Mouse (Mus musculus) MEL-GATA-1-ER (cell line): ENCODE results near the gene Iqcf6.
A peak's percentile ranks its signal among the peaks of the same experiment; 100 is the strongest.

Experiments
- DNase-seq: peaks from one replicate; pipeline ENCODE4 v3.0.0-alpha.2; 2012; ENCODE audit warnings: low read depth; ENCODE audit errors: extremely low read depth

Gene Iqcf6

DNA sequence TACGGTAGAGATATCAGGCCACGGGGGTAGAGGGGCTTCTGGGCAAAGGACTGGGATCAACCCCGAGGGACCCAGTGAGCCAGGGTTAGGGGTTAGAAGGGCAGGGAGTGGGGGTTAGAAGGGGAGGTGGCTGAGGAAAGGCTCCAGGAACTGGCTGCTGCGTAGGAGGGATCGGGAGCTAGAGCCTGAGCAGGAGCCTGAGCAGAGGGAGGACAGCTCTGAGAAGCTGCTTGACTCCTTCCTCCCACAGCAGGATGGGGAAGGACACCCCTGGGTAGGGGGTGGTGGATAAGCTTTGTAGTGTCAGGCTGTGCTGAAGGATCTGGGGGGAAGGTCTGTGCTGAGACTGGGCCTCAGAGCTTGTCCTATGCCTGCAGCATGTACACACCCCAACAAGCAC is 30.4 kb downstream of the Iqcf6 start:
- DNase-seq = no peak

DNA sequence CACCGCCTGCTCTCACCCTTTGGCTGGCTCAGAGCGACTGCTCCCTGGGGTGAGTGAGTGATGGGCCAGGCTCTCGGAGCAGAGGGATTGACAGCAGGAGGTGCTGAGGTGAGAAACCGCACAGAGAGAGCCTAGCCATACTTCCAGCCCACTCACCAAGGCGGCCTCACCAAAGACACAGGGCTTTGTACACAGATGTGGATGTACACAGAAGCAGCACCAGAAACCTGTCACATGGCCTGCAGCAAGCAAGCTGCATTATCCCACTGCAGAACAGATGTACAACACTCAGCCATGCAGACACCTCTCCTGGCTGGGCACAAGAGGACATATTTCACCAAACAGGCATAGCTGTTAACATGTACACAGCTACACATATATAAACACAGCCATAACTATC is 31.2 kb downstream of the Iqcf6 start:
- DNase-seq = no peak

DNA sequence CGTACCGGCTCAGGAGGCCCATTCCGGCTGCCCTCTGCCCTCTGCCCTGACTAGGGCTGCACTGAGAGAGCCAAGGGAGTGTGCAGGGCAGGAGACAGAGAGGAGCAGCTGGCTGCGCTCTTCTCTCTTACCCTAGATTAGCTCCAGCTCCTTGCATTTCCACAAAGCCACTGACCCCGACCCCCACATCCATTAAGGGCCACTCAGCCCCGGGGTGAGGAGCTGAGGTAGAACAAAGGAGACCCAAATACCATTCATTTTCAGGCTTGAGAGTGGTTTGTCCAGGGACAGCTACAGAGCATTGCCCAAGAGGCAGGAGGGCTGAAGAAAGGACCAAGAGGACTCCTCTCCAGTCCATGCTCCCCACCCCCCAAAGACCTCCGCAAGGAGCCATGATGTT is 33.1 kb downstream of the Iqcf6 start:
- DNase-seq = no peak

DNA sequence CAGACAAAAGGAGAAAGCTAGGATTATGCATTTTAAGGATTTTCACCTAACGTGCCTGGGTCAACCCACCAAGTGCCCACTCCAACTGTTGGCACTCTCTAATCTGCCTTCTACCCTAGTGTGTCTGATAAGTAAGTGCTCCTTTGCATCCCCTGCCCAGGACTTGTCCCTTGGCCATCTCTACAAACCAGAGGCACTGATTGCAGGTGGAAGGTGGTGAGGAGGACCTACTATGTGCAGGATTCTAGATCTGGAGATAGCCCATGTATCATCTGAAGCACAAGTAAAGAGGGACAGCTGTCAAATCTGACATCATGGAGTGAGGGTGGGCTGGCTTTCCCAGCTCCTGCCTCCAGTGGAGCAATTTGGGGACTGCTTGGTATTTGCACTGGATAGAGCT is 33.6 kb downstream of the Iqcf6 start:
- DNase-seq = no peak

DNA sequence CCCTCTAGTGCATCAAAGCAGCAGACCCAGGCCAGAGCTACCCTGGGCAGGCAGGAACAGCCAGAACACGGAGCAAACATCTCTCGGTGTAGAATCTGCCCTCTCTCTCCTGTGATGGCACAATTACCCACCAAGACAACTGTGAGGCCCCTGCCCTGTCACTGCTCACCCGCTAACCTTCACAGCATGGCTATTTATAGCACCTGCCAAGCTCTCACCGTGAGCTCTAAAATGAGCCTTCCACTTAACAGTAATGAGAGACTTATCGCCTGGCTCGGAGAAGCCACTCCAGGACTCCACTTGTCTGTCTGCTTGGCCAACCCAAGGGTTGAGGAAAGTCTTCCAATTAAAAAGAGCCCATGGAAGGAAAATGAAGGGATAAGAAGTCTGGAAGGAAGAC is 36.8 kb downstream of the Iqcf6 start:
- no peak for DNase-seq

DNA sequence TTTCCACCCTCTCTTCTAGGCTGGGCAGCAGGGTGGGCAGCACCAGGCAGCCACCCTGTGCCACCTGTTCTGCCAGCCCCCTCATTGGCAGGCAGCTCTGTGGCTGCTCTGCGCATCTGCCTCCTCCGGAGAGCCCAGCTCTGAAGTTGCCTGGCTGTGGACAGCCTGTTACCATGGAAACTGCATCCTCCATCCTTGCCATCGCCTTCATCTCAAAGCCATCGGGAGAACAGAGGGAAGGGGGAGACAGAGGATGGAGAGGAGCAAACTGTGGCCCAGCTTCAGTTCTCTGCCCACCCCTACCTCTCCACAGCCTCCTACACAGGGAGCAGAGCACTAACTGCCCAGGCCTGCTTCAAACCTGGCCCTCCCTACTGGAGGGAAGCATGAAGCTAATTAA is 38.1 kb downstream of the Iqcf6 start:
- no peak for DNase-seq

DNA sequence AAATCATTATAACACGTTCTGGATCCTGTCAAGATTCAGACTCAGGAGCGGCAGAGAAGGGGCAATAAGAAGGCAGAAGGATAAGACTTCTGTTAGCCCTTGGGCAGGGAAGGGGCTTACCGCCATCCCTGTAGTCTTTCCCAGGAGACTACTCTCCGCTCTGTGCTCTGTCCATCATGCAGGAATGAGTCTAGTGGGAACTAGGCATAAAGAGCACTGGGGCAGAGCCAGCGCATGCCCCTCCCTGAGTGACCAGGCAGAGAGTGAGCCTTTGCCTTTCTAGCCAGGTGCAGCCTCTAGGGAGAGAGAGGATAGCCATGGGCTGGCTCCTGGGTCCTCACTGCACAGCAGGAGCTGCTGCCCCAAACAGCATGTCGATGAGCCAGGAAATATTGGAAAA is 38.5 kb downstream of the Iqcf6 start:
- no peak for DNase-seq

DNA sequence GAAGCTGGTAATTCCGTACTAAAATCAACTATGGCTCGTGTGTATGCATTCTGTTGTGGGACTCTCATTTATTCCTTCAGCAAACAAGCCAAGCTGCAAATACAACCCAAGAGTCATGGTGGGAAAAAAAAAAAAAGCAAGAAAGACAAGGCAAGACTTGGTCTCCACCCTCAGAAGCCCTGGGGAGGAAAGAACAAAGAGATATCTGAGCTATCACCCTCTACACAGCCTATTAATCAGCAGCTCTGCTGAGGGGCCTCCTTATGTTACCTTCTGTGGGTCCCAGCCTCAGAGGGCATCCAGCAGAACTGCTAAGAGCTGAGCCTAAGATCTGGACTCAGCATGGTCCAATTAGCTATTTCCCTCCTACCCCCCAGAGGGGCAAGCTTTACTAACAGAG is 47.5 kb downstream of the Iqcf6 start:
- no peak for DNase-seq

DNA sequence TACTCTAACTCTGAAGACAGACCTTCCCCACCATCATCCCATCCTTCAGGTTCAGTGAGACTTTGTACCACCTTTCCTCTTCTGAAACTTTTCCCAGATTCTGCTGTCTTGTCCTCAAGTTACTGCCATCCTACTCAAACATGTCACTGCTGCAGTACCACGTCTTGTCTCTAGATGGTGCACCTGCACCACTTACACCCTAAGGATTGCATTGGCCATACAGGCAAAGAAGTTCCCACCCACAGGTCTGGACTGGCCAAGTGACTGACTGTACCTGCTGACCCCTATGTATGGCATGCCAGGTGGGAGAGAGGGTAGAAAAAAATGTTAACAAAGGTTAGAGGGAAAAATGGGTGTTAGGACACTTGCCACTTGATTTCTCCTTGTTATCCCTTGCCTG is 49.1 kb downstream of the Iqcf6 start:
- DNase-seq = peak; percentile 37

DNA sequence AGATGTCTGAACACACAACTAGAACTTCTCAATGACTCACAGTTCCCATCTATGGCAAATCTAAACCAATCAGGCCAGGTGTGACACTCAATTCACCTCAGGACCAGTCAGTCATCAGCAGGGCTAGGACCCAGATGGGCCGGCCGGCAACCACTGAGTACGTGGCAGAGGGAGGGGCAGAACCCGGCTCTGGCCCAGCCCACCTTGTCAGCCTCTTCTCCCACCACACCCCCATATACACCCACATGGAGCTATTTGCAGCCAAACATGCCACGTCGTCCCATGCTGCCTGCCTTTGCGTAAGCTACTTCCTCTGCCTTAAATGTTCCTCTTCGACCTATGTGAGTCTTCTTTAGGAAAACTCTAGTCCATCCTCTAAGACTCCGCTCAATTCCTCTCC is 49.6 kb downstream of the Iqcf6 start:
- no peak for DNase-seq

DNA sequence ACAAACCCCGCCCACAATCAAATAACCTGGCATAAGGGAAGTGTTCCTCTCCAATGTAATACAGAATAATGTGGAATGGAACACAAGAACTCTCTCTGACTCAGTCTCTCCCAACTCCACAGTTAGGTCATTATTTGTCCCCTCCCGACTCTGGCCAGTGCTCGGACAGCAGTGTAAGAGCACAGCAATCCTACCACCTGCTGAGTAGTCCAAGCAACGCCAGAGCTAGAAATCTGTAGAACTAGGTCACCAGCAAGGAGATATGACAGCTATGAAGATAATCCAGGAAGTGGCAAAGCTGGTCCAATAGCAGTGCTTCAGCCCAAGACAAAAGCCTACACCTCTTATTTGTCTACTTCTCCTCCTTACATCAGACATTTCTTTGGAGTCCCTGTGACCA is 50.2 kb downstream of the Iqcf6 start:
- no peak for DNase-seq
